In genomic region chr9:103501861-103502364, GRCm38 (mm10) we compare ENCODE assay signal across 9 mouse cellular contexts. TPM values are rescaled to one million over a fixed set of nuclear protein-coding genes. Genes with fewer than 3 reads are reported as not detected.
DNase-seq lines count a peak whose midpoint lies in the region; ATAC-seq lines count a peak whose summit lies in the region.
"Had no signal": no experiment of that assay in that cellular context is flagged by ENCODE, and none has a peak within 500 bp of the region (broad histone marks: within the 10 kb centered on the region; RNA-seq: fewer than 3 reads in every experiment).

No protein-coding gene starts in this region.

- no peaks in the 10 kb centered on the region for H3K27me3 ChIP-seq in forebrain, embryonic 14.5 days (replicated peaks; ENCODE audit: control insufficient read depth, insufficient read depth, low read length)
- H3K27me3 ChIP-seq in midbrain, embryonic 12.5 days = peaks cover 46% of the 10 kb centered on the region
- H3K27me3 ChIP-seq: liver, embryonic 13.5 days had no signal

- H3K4me1 ChIP-seq in forebrain, embryonic 14.5 days (ENCODE audit: control insufficient read depth, insufficient read depth, low read length) = peaks cover 45% of the 10 kb centered on the region
- H3K4me1 ChIP-seq in midbrain, embryonic 12.5 days = peaks cover 56% of the 10 kb centered on the region

- peak; percentile 69 for DNase-seq in cerebellum, adult 11-12 months
- DNase-seq in cerebellum, adult 11 months = no peak
- peak; percentile 93 for DNase-seq in forebrain, embryonic 14.5 days (ENCODE audit: low spot score)
- DNase-seq in layer of hippocampus, adult 9-10 months (ENCODE audit: low spot score) = peak; percentile 45
- DNase-seq in spleen, postnatal 36 days (ENCODE audit: low spot score in 2 of 2) = no peak
- no peak for DNase-seq in kidney, postnatal 36 days
- DNase-seq in gastrocnemius, postnatal 25 days = no peak
- DNase-seq: liver, embryonic 13.5 days had no signal

- H3K27ac ChIP-seq in forebrain, embryonic 14.5 days (ENCODE audit: low read depth, low read length) = peak overlapping the region; percentile 92
- 0 out of 2 replicates have a peak overlapping the region, but pooled peaks have one; percentile 30 for H3K27ac ChIP-seq in midbrain, embryonic 12.5 days (replicated peaks)
- H3K27ac ChIP-seq: liver, embryonic 13.5 days had no signal

- H3K4me2 ChIP-seq in forebrain, embryonic 14.5 days (ENCODE audit: low read length) = peak overlapping the region; percentile 19
- H3K4me2 ChIP-seq in midbrain, embryonic 12.5 days (replicated peaks) = peak overlapping the region; percentile 21
- H3K4me2 ChIP-seq: liver, embryonic 13.5 days had no signal

- no peaks in the 10 kb centered on the region for H3K9me3 ChIP-seq in forebrain, embryonic 14.5 days (replicated peaks; ENCODE audit: control insufficient read depth, low read length)
- no peaks in the 10 kb centered on the region for H3K9me3 ChIP-seq in midbrain, embryonic 12.5 days
- H3K9me3 ChIP-seq: liver, embryonic 13.5 days had no signal

- WGBS in forebrain, embryonic 14.5 days = 4% methylated on average over 14 of the region's 14 CpGs
- WGBS in midbrain, embryonic 12.5 days = 12% methylated on average over 14 of the region's 14 CpGs

- no peak overlapping the region for H3K4me3 ChIP-seq in forebrain, embryonic 14.5 days (ENCODE audit: low read depth, low read length)
- H3K4me3 ChIP-seq in midbrain, embryonic 12.5 days = no peak overlapping the region
- H3K4me3 ChIP-seq: liver, embryonic 13.5 days had no signal

- H3K9ac ChIP-seq in forebrain, embryonic 14.5 days (ENCODE audit: low read length) = peak overlapping the region; percentile 35; the same call in 1 of the 2 replicates
- H3K9ac ChIP-seq in midbrain, embryonic 12.5 days (replicated peaks) = no peak overlapping the region
- H3K9ac ChIP-seq: liver, embryonic 13.5 days had no signal

- peak; percentile 59 for ATAC-seq in forebrain, embryonic 14.5 days
- ATAC-seq in midbrain, embryonic 12.5 days (ENCODE audit: low FRiP score, low read depth) = peak; percentile 63

- peaks cover 17% of the 10 kb centered on the region for H3K36me3 ChIP-seq in forebrain, embryonic 14.5 days (ENCODE audit: control insufficient read depth, insufficient read depth, low read length)
- no peaks in the 10 kb centered on the region for H3K36me3 ChIP-seq in midbrain, embryonic 12.5 days
- H3K36me3 ChIP-seq: liver, embryonic 13.5 days had no signal

RNA-seq across cellular contexts. Expression of gene Bfsp2, which starts 21.7 kb away (rescaled TPM):
- polyA plus RNA-seq in forebrain, embryonic 14.5 days (2014; fragmentation: Nextera tagmentation; extraction: Ambion mirVana) = 1.5 and 1.7 TPM in 2 replicates
- polyA plus RNA-seq in midbrain, embryonic 12.5 days (2016; fragmentation: Nextera tagmentation; extraction: Ambion mirVana) = 2.4 and 5.5 TPM in 2 replicates
- under 1 TPM; 0.48 to 0.49 TPM for total RNA-seq in gastrocnemius, postnatal 25 days (2021)

Comparison
In these comparisons a context has a peak if more than half of its experiments do, and no peak if none do; other contexts are left out.
1. DNase-seq: peak in cerebellum, adult 11-12 months (single experiment), forebrain, embryonic 14.5 days (single experiment) and layer of hippocampus, adult 9-10 months (single experiment); none in cerebellum, adult 11 months (single experiment), spleen, postnatal 36 days (0 of 2), kidney, postnatal 36 days (0 of 2) and gastrocnemius, postnatal 25 days (single experiment).